Mouse (Mus musculus) hindbrain, embryonic 15.5 days (tissue): ENCODE data around the gene Gm45623. TPM values are rescaled to one million over a fixed set of nuclear protein-coding genes. Genes with fewer than 3 reads are reported as not detected.

Experiments
- ATAC-seq: fragments of 200-750 bp; cut with Nextera tagmentation; 2 replicates; pipeline ENCODE4 v1.8.0; 2017; ENCODE audit warnings: low read depth, moderate number of reproducible peaks, moderate TSS enrichment; ENCODE audit not compliant: low FRiP score
- H3K27ac ChIP-seq: fragments of 300-500 bp; sonication (generic); replicated peaks from 2 replicates; pipeline ENCODE4 v1.5.1; 2015; ENCODE audit warnings: mild to moderate bottlenecking, inconsistent platforms
- H3K27me3 ChIP-seq: fragments of 300-500 bp; sonication (generic); 2 replicates; pipeline ENCODE4 v1.6.1; 2015; ENCODE audit warnings: control low read depth, inconsistent platforms
- H3K36me3 ChIP-seq: fragments of 300-500 bp; sonication (generic); 2 replicates; pipeline ENCODE4 v1.6.1; 2015; ENCODE audit warnings: control low read depth, inconsistent platforms
- H3K4me1 ChIP-seq: fragments of 300-500 bp; sonication (generic); replicated peaks from 2 replicates; pipeline ENCODE4 v1.6.1; 2015; ENCODE audit warnings: control low read depth, inconsistent platforms
- H3K4me2 ChIP-seq: fragments of 300-500 bp; sonication (generic); 2 replicates; pipeline ENCODE4 v1.6.1; 2015; ENCODE audit warnings: moderate library complexity, mild to moderate bottlenecking, inconsistent platforms
- H3K4me3 ChIP-seq: fragments of 300-500 bp; sonication (generic); 2 replicates; pipeline ENCODE4 v1.5.1; 2015; ENCODE audit warnings: mild to moderate bottlenecking, inconsistent platforms
- H3K9ac ChIP-seq: fragments of 300-500 bp; sonication (generic); 2 replicates; pipeline ENCODE4 v1.6.1; 2015; ENCODE audit warnings: inconsistent platforms
- H3K9me3 ChIP-seq: fragments of 300-500 bp; sonication (generic); 2 replicates; pipeline ENCODE4 v1.6.1; 2016; ENCODE audit warnings: control low read depth, inconsistent platforms
- WGBS: fragments of 180-500 bp; shearing (Covaris S2); methylation state at CpG from one replicate; pipeline ENCODE4 v1.1.7; 2015; 5-methylcytosine and 5-hydroxymethylcytosine counted together
- polyA plus RNA-seq: library from polyadenylated mRNA; unstranded; fragments of >200 nt; fragmentation: Nextera tagmentation; extraction: Ambion mirVana; gene quantifications from 2 replicates; pipeline ENCODE4 v1.2.1, GENCODE M21; 2015

The Gm45623 gene
- polyA plus RNA-seq, 1 experiment from 2014 or later, result 3.2 TPM

DNA sequence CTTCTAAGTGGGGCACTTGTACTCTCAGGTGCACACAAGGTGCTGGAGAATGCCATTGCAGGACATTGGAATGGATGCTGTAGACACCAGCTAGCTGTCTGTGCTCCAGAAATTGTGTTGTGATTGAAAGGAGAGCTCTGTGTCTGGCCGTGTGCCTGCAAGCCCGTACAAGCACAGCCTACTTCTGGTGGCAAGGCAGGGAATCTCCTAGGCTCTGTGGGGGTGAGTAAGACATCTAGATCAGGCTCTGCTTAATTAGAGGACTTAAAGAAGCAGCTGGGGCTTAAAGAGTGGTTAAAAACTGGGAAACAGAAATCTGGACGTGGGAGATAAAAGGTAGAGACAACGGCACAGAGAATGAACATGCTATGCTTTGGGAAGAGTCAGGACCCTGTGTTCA, 46.0 kb downstream of the Gm45623 start:
- Histone ChIP-seq H3K36me3 (no peaks in the 10 kb centered on the region), H3K4me1 (peaks cover 49% of the 10 kb centered on the region), H3K9ac (no peak overlapping the region), H3K27me3 (no peaks in the 10 kb centered on the region), H3K9me3 (no peaks in the 10 kb centered on the region), H3K4me3 (no peak overlapping the region), H3K27ac (no peak overlapping the region), H3K4me2 (peak overlapping the region; percentile 20; the same call in 1 of the 2 replicates)
- no peak for ATAC-seq
- 62% methylated on average over 4 of the region's 4 CpGs for WGBS

DNA sequence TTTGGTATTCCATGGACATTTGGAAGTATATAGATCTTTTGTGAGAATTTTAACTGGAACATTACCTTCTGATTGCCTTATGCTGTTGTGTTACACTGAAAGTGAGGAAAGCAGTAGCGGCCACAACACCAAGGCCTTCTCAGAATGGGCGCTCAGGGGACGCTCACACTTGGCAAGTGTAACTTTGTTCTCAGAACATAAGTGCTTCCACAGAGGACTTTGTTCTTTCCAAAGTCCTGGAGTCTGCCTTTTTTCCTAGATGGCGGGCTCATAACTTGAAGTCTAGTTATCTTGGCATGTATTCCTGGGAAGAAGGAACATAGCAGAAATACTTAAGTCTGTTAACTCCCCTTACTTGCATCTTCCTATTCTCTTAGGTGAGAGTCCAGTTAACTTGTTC, 46.5 kb downstream of the Gm45623 start:
- H3K4me2 ChIP-seq, result no peak overlapping the region
- no peak overlapping the region for H3K9ac ChIP-seq
- H3K36me3 ChIP-seq, result no peaks in the 10 kb centered on the region
- H3K27ac ChIP-seq, result no peak overlapping the region
- WGBS, result 88% methylated on average over 4 of the region's 4 CpGs
- no peaks in the 10 kb centered on the region for H3K9me3 ChIP-seq
- no peak overlapping the region for H3K4me3 ChIP-seq
- no peak for ATAC-seq
- H3K4me1 ChIP-seq, result peaks cover 53% of the 10 kb centered on the region
- H3K27me3 ChIP-seq, result no peaks in the 10 kb centered on the region

DNA sequence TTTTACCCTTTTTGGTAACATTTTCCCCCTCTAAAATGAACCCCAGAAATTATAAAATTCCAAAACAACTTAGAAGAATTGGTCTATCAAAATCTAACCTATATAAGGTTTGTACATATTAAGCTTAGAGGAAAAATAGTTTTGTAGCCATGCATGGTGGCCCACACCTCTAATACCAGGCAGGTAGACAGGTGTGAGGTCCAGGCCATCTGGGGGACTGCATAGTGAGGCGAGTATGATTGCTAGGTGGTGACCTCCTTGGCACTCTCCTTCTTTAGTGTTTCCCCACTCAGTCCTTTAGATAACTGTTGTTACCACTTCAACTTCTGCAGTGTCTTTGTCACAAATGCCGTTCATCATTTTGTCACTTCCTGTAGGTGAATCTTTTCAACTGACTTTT, 49.0 kb downstream of the Gm45623 start:
- H3K36me3 ChIP-seq, result no peaks in the 10 kb centered on the region
- 0 out of 2 replicates have a peak overlapping the region, but pooled peaks have one; percentile 99 for H3K27ac ChIP-seq

DNA sequence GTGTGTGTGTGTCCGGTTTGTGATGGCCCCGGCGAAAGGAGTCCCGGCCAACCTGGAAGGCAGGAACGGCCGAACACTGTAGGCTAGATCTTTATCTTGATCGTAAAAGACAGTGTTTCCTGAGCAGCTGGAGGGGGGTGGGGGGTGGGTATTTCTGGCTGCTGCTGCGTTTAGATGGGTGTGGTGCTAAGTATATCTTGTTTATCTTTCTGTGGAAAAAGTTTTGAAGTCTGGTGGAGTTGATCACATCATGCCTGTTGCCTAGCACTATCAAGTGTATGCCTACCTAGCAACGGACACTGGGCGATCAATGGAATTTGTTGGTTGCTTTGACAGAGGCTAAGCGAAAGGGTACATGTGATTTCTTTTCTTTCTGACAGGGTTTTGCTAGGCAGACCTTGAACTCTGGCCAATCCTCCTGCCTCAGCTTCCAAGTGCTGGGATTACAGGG, 49.7 kb downstream of the Gm45623 start:
- Histone ChIP-seq H3K27me3 (no peaks in the 10 kb centered on the region), H3K4me2 (peak overlapping the region; percentile 65), H3K9ac (peak overlapping the region; percentile 84), H3K9me3 (no peaks in the 10 kb centered on the region), H3K4me1 (peaks cover 48% of the 10 kb centered on the region), H3K36me3 (no peaks in the 10 kb centered on the region), H3K4me3 (peak overlapping the region; percentile 66), H3K27ac (peak overlapping the region; percentile 99)
- peak; percentile 36; the same call in 1 of the 2 replicates for ATAC-seq
- WGBS, result 1% methylated on average over 11 of the region's 11 CpGs

More for the DNA sequence above, 49.0 kb downstream of the Gm45623 start:
- no peaks in the 10 kb centered on the region for H3K9me3 ChIP-seq
- H3K9ac ChIP-seq, result peak overlapping the region; percentile 84
- H3K4me1 ChIP-seq, result peaks cover 48% of the 10 kb centered on the region
- 70% methylated on average over 2 of the region's 2 CpGs for WGBS
- peak overlapping the region; percentile 66 for H3K4me3 ChIP-seq
- ATAC-seq, result no peak
- H3K27me3 ChIP-seq, result no peaks in the 10 kb centered on the region
- peak overlapping the region; percentile 65 for H3K4me2 ChIP-seq

DNA sequence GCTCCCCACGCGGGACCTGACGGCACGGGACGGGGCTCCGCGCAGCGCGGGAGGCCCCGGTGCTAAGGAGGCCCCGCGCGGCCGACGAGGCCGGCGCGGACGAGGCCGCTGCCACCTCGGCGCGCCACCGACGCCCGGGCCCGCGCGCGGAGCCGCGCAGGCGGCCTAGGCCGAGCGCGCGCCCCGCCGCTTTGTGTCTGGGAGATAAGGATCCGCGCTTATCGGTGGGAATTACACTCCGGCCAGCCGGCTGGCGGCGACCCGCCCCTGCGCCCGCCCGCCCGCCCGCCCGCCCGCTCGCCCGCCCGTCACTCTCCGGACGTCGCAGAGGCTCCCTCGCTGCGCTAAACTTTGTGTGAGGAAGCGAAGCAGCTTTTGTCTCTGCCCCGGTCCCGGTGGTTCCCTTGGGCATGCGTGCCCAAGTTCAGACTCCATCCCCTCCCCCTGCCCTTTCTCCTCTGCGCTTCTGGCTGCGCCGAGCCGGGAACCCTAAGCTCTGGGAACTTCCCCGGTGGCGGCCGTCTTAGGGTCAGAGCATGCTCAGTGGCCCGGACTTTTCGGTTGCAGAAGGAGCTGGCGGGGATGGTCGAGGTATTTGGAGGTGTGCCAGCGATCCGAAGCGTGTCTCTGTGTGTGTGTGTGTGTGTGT, 50.3 kb downstream of the Gm45623 start:
- no peaks in the 10 kb centered on the region for H3K36me3 ChIP-seq
- WGBS, result under 1% methylated on average over 58 of the region's 80 CpGs
- H3K27ac ChIP-seq, result peak overlapping the region; percentile 99
- no peaks in the 10 kb centered on the region for H3K9me3 ChIP-seq
- H3K27me3 ChIP-seq, result no peaks in the 10 kb centered on the region
- H3K9ac ChIP-seq, result peak overlapping the region; percentile 84
- H3K4me1 ChIP-seq, result peaks cover 54% of the 10 kb centered on the region
- ATAC-seq, result peak; percentile 83
- H3K4me2 ChIP-seq, result peak overlapping the region; percentile 65
- peak overlapping the region; percentile 66 for H3K4me3 ChIP-seq

DNA sequence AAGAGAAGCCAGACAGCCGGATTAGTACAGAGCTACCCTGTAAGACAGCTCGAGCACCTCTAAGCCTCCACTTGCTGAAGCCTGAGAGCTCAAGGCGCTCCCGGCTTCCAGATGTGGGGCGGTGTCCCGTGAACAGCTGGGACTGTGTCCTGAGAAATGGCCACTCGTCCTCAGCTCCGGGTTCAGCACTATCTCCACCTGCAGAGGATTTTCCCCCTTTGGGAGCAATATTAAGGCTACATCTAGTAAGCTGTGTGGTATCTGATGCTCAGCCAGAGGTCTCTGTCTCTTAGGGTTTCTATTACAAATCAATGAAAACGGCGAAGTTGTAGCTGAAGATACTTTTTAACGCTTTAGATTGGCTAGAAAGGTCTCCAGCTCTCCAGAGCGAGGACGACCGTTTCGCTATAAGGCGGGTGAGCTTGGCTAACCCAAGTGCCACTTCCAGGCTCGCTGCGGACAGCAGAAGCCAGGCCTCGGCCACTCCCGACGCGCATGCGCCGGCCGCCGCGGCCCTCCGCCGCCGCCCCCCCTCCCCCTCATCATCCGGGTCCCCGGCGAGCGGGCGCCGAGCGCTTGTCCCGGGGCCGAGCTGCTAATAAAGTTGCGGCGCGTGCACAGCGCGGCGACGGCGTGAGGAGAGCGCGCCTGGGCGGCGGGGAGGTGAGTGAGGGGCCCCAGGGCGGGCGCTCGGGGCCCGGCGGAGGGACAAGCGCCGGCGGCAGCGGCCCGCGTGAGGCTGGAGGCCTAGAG, 51.0 kb downstream of the Gm45623 start, which contains the start of gene Smad5:
Gene Smad5, plus strand, starts transcription at position 542 of the 753 bp plus-strand sequence.
- H3K4me1 ChIP-seq, result peaks cover 56% of the 10 kb centered on the region
- WGBS, result 3% methylated on average over 62 of the region's 62 CpGs
- H3K27me3 ChIP-seq, result no peaks in the 10 kb centered on the region
- peak within 1 kb of the TSS; percentile 66 for H3K4me3 ChIP-seq
- peak within 1 kb of the TSS; percentile 65 for H3K4me2 ChIP-seq
- H3K27ac ChIP-seq, result peak within 1 kb of the TSS; percentile 99
- H3K36me3 ChIP-seq, result no peaks in the 10 kb centered on the region
- peak; percentile 87 for ATAC-seq
- no peaks in the 10 kb centered on the region for H3K9me3 ChIP-seq
- peak within 1 kb of the TSS; percentile 84 for H3K9ac ChIP-seq

Other genes starting within 250 kb of the Gm45623 start
- 2.6 and 3.4 TPM in 2 replicates for gene Fbxl21, start 231.4 kb downstream of the Gm45623 start, polyA plus RNA-seq
- 0.18 TPM in 1 of 2 replicates, not detected in the other for gene Lect2, start 205.3 kb downstream of the Gm45623 start, polyA plus RNA-seq
- gene Tgfbi, start 144.3 kb downstream of the Gm45623 start, polyA plus RNA-seq, result 5.6 and 7.7 TPM in 2 replicates
- gene Smad5, start 50.8 kb downstream of the Gm45623 start, polyA plus RNA-seq, result 20.2 and 20.8 TPM in 2 replicates
- 4.1 and 5.6 TPM in 2 replicates for gene Trpc7, start 142.2 kb upstream of the Gm45623 start, polyA plus RNA-seq